Mouse (Mus musculus) intestine, embryonic 16.5 days (tissue): ENCODE results near the gene Rmnd5a. TPM values are rescaled to one million over a fixed set of nuclear protein-coding genes. Genes with fewer than 3 reads are reported as not detected.

ENCODE experiments used
- ATAC-seq: fragments of 200-750 bp; cut with Nextera tagmentation; 2 replicates; pipeline ENCODE4 v1.8.0; 2017; ENCODE audit warnings: moderate TSS enrichment, moderate library complexity
- H3K27ac ChIP-seq: fragments of 300-500 bp; sonication (generic); 2 replicates; pipeline ENCODE4 v1.5.1; 2014; ENCODE audit warnings: mild to moderate bottlenecking, low read length
- H3K27me3 ChIP-seq: fragments of 300-500 bp; sonication (generic); replicated peaks from 2 replicates; pipeline ENCODE4 v1.6.1; 2014; ENCODE audit warnings: low read length, control low read depth, mixed read lengths; ENCODE audit not compliant: control insufficient read depth, insufficient read depth
- H3K36me3 ChIP-seq: fragments of 300-500 bp; sonication (generic); 2 replicates; pipeline ENCODE4 v1.6.1; 2014; ENCODE audit warnings: low read length, control low read depth; ENCODE audit not compliant: control insufficient read depth, insufficient read depth
- H3K4me1 ChIP-seq: fragments of 300-500 bp; sonication (generic); 2 replicates; pipeline ENCODE4 v1.6.1; 2014; ENCODE audit warnings: low read length, control low read depth, mixed read lengths; ENCODE audit not compliant: control insufficient read depth, insufficient read depth
- H3K4me2 ChIP-seq: fragments of 300-500 bp; sonication (generic); 2 replicates; pipeline ENCODE4 v1.6.1; 2014; ENCODE audit warnings: low read depth, low read length, control low read depth
- H3K4me3 ChIP-seq: fragments of 300-500 bp; sonication (generic); 2 replicates; pipeline ENCODE4 v1.5.1; 2014; ENCODE audit warnings: mild to moderate bottlenecking, low read length
- H3K9ac ChIP-seq: fragments of 300-500 bp; sonication (generic); 2 replicates; pipeline ENCODE4 v1.6.1; 2014; ENCODE audit warnings: low read depth, low read length
- H3K9me3 ChIP-seq: fragments of 300-500 bp; sonication (generic); 2 replicates; pipeline ENCODE4 v1.6.1; 2016; ENCODE audit warnings: low read length, control low read depth; ENCODE audit not compliant: control insufficient read depth
- WGBS: fragments of 180-500 bp; shearing (Covaris S2); extraction: QIAGEN DNeasy Blood & Tissue Kit; methylation state at CpG from one replicate; pipeline ENCODE4 v1.1.7; 2014; 5-methylcytosine and 5-hydroxymethylcytosine counted together
- polyA plus RNA-seq: library from polyadenylated mRNA; unstranded; fragments of >200 nt; fragmentation: Nextera tagmentation; extraction: Ambion mirVana; gene quantifications from 2 replicates; pipeline ENCODE4 v1.2.1, GENCODE M21; 2015

Rmnd5a gene
- polyA plus RNA-seq, 1 experiment from 2014 or later = 9.3 TPM

- no peaks in the 10 kb centered on the region; the same call in 1 of the 2 replicates for H3K36me3 ChIP-seq
- no peak for ATAC-seq
- H3K4me3 ChIP-seq = no peak overlapping the region
- H3K9me3 ChIP-seq = no peaks in the 10 kb centered on the region
- no peaks in the 10 kb centered on the region for H3K4me1 ChIP-seq
- H3K27ac ChIP-seq = no peak overlapping the region
- WGBS = 93% methylated on average over 1 of the region's 1 CpGs
- H3K4me2 ChIP-seq = no peak overlapping the region
- no peaks in the 10 kb centered on the region for H3K27me3 ChIP-seq
- H3K9ac ChIP-seq = no peak overlapping the region
These were observed 44.4 kb downstream of the Rmnd5a start for GRCm38 (mm10) chr6:71396016-71396415.

- no peak overlapping the region for H3K4me3 ChIP-seq
- no peak for ATAC-seq
- no peak overlapping the region for H3K4me2 ChIP-seq
- H3K36me3 ChIP-seq = no peaks in the 10 kb centered on the region
- WGBS = 91% methylated on average over 2 of the region's 2 CpGs
- H3K27ac ChIP-seq = no peak overlapping the region
- no peak overlapping the region for H3K9ac ChIP-seq
- H3K27me3 ChIP-seq = no peaks in the 10 kb centered on the region
- H3K4me1 ChIP-seq = no peaks in the 10 kb centered on the region
- no peaks in the 10 kb centered on the region for H3K9me3 ChIP-seq
These were observed 49.9 kb downstream of the Rmnd5a start for GRCm38 (mm10) chr6:71390496-71390895.

- H3K36me3 ChIP-seq = no peaks in the 10 kb centered on the region
- H3K4me2 ChIP-seq = no peak overlapping the region
- no peaks in the 10 kb centered on the region for H3K4me1 ChIP-seq
- ATAC-seq = no peak
- H3K27me3 ChIP-seq = no peaks in the 10 kb centered on the region
- no peak overlapping the region for H3K27ac ChIP-seq
- H3K9me3 ChIP-seq = no peaks in the 10 kb centered on the region
- no peak overlapping the region for H3K4me3 ChIP-seq
- H3K9ac ChIP-seq = no peak overlapping the region
- WGBS = 92% methylated on average over 5 of the region's 5 CpGs
These were observed 58.8 kb downstream of the Rmnd5a start for GRCm38 (mm10) chr6:71381654-71382053.

GRCm38 (mm10) chr6:71376711-71377110, 63.7 kb downstream of the Rmnd5a start:
- no peak for ATAC-seq

GRCm38 (mm10) chr6:71374921-71375320, 65.5 kb downstream of the Rmnd5a start:
- Histone ChIP-seq H3K27me3 (no peaks in the 10 kb centered on the region), H3K4me1 (no peaks in the 10 kb centered on the region), H3K27ac (no peak overlapping the region), H3K9ac (no peak overlapping the region), H3K4me3 (no peak overlapping the region), H3K9me3 (no peaks in the 10 kb centered on the region), H3K4me2 (no peak overlapping the region), H3K36me3 (no peaks in the 10 kb centered on the region)
- ATAC-seq = no peak
- WGBS = 80% methylated on average over 2 of the region's 2 CpGs

More at GRCm38 (mm10) chr6:71376711-71377110, 63.7 kb downstream of the Rmnd5a start:
- Histone ChIP-seq H3K4me3 (no peak overlapping the region), H3K9ac (no peak overlapping the region), H3K9me3 (no peaks in the 10 kb centered on the region), H3K4me1 (no peaks in the 10 kb centered on the region), H3K36me3 (no peaks in the 10 kb centered on the region), H3K27ac (no peak overlapping the region), H3K4me2 (no peak overlapping the region), H3K27me3 (no peaks in the 10 kb centered on the region)
- 95% methylated on average over 13 of the region's 13 CpGs for WGBS

GRCm38 (mm10) chr6:71374311-71374829, 66.1 kb downstream of the Rmnd5a start:
- no peaks in the 10 kb centered on the region for H3K4me1 ChIP-seq
- no peaks in the 10 kb centered on the region for H3K9me3 ChIP-seq
- no peak overlapping the region for H3K4me2 ChIP-seq
- no peaks in the 10 kb centered on the region for H3K27me3 ChIP-seq
- H3K27ac ChIP-seq = no peak overlapping the region
- H3K9ac ChIP-seq = no peak overlapping the region
- ATAC-seq = no peak
- H3K4me3 ChIP-seq = no peak overlapping the region
- 87% methylated on average over 19 of the region's 19 CpGs for WGBS
- no peaks in the 10 kb centered on the region for H3K36me3 ChIP-seq

GRCm38 (mm10) chr6:71373249-71373775, 67.1 kb downstream of the Rmnd5a start, which contains the start of gene Cd8a:
Cd8a (plus strand) TSS chr6:71373427.
- H3K9ac ChIP-seq = no peak within 1 kb of the TSS
- H3K9me3 ChIP-seq = no peaks in the 10 kb centered on the region
- no peak for ATAC-seq
- H3K4me3 ChIP-seq = no peak within 1 kb of the TSS
- H3K4me2 ChIP-seq = no peak within 1 kb of the TSS
- H3K27ac ChIP-seq = no peak within 1 kb of the TSS
- 74% methylated on average over 14 of the region's 14 CpGs for WGBS
- no peaks in the 10 kb centered on the region for H3K27me3 ChIP-seq
- no peaks in the 10 kb centered on the region for H3K4me1 ChIP-seq
- H3K36me3 ChIP-seq = no peaks in the 10 kb centered on the region

GRCm38 (mm10) chr6:71372041-71372720, 68.3 kb downstream of the Rmnd5a start:
- no peak overlapping the region for H3K9ac ChIP-seq
- H3K27me3 ChIP-seq = no peaks in the 10 kb centered on the region
- no peak overlapping the region for H3K27ac ChIP-seq
- H3K4me2 ChIP-seq = no peak overlapping the region
- no peak overlapping the region for H3K4me3 ChIP-seq
- no peaks in the 10 kb centered on the region for H3K4me1 ChIP-seq
- ATAC-seq = no peak
- no peaks in the 10 kb centered on the region for H3K36me3 ChIP-seq
- no peaks in the 10 kb centered on the region for H3K9me3 ChIP-seq
- WGBS = 88% methylated on average over 5 of the region's 5 CpGs

- H3K4me2 ChIP-seq = no peak overlapping the region
- no peaks in the 10 kb centered on the region for H3K4me1 ChIP-seq
- 76% methylated on average over 5 of the region's 5 CpGs for WGBS
- no peak for ATAC-seq
- no peak overlapping the region for H3K4me3 ChIP-seq
- H3K9ac ChIP-seq = no peak overlapping the region
- no peaks in the 10 kb centered on the region for H3K36me3 ChIP-seq
- H3K27me3 ChIP-seq = no peaks in the 10 kb centered on the region
- no peaks in the 10 kb centered on the region for H3K9me3 ChIP-seq
- H3K27ac ChIP-seq = no peak overlapping the region
These were observed 69.3 kb downstream of the Rmnd5a start for GRCm38 (mm10) chr6:71371085-71371605.
